Comparison of ENCODE assay signal across 8 mouse cellular contexts in genomic region chr13:34154931-34155272, GRCm38 (mm10). TPM values are rescaled to one million over a fixed set of nuclear protein-coding genes. Genes with fewer than 3 reads are reported as not detected.
DNase-seq lines count a peak whose midpoint lies in the region; ATAC-seq and TF ChIP-seq lines count a peak whose summit lies in the region.

No protein-coding gene starts in this region.

- ATAC-seq in forebrain, embryonic 13.5 days, result peak; percentile 25; the same call in 1 of the 2 replicates
- ATAC-seq in hindbrain, postnatal 0 days, result no peak
- no peak for ATAC-seq in midbrain, embryonic 11.5 days (ENCODE audit: low FRiP score)

- peak overlapping the region; percentile 31; the same call in 1 of the 2 replicates for H3K9ac ChIP-seq in forebrain, embryonic 13.5 days
- no peak overlapping the region; the same call in 1 of the 2 replicates for H3K9ac ChIP-seq in hindbrain, postnatal 0 days (replicated peaks; ENCODE audit: low read length)
- H3K9ac ChIP-seq in midbrain, embryonic 11.5 days (ENCODE audit: low read length), result no peak overlapping the region

- H3K36me3 ChIP-seq in forebrain, embryonic 13.5 days (ENCODE audit: poor library complexity, severe bottlenecking), result no peaks in the 10 kb centered on the region
- H3K36me3 ChIP-seq in hindbrain, postnatal 0 days (ENCODE audit: insufficient read depth, low read length), result no peaks in the 10 kb centered on the region
- no peaks in the 10 kb centered on the region for H3K36me3 ChIP-seq in limb, embryonic 10.5 days
- H3K36me3 ChIP-seq in midbrain, embryonic 11.5 days (ENCODE audit: control insufficient read depth, insufficient read depth, low read length), result no peaks in the 10 kb centered on the region

- TF ChIP-seq CTCF in hindbrain, postnatal 0 days (IDR thresholded peaks at IDR 0.05; ENCODE audit: low read depth), result peak; percentile 82

- H3K4me2 ChIP-seq in forebrain, embryonic 13.5 days, result peak overlapping the region; percentile 49
- peak overlapping the region; percentile 54 for H3K4me2 ChIP-seq in hindbrain, postnatal 0 days (ENCODE audit: low read depth, low read length)
- peak overlapping the region; percentile 17; the same call in 1 of the 2 replicates for H3K4me2 ChIP-seq in midbrain, embryonic 11.5 days

- H3K27me3 ChIP-seq in forebrain, embryonic 13.5 days, result no peaks in the 10 kb centered on the region
- no peaks in the 10 kb centered on the region for H3K27me3 ChIP-seq in hindbrain, postnatal 0 days (ENCODE audit: insufficient read depth, low read length)
- peaks cover 9% of the 10 kb centered on the region for H3K27me3 ChIP-seq in limb, embryonic 10.5 days (ENCODE audit: low read depth, poor library complexity, severe bottlenecking)
- H3K27me3 ChIP-seq in midbrain, embryonic 11.5 days (ENCODE audit: control insufficient read depth, insufficient read depth, low read length), result no peaks in the 10 kb centered on the region

- H3K4me1 ChIP-seq in forebrain, embryonic 13.5 days, result peaks cover 50% of the 10 kb centered on the region
- H3K4me1 ChIP-seq in hindbrain, postnatal 0 days (ENCODE audit: insufficient read depth, low read length), result peaks cover 8% of the 10 kb centered on the region
- H3K4me1 ChIP-seq in limb, embryonic 10.5 days, result peaks cover 19% of the 10 kb centered on the region
- H3K4me1 ChIP-seq in midbrain, embryonic 11.5 days (ENCODE audit: control insufficient read depth, insufficient read depth, low read length), result peaks cover 16% of the 10 kb centered on the region

- peak overlapping the region; percentile 14 for H3K4me3 ChIP-seq in forebrain, embryonic 13.5 days
- peak overlapping the region; percentile 27 for H3K4me3 ChIP-seq in hindbrain, postnatal 0 days (ENCODE audit: low read length)
- H3K4me3 ChIP-seq in limb, embryonic 10.5 days, result no peak overlapping the region
- no peak overlapping the region for H3K4me3 ChIP-seq in midbrain, embryonic 11.5 days (ENCODE audit: low read depth, low read length)

- no peaks in the 10 kb centered on the region for H3K9me3 ChIP-seq in forebrain, embryonic 13.5 days (replicated peaks)
- H3K9me3 ChIP-seq in hindbrain, postnatal 0 days (ENCODE audit: low read length), result no peaks in the 10 kb centered on the region
- no peaks in the 10 kb centered on the region for H3K9me3 ChIP-seq in limb, embryonic 10.5 days (replicated peaks)
- no peaks in the 10 kb centered on the region for H3K9me3 ChIP-seq in midbrain, embryonic 11.5 days (ENCODE audit: control insufficient read depth, low read length)

- WGBS in forebrain, embryonic 13.5 days, result 31% methylated on average over 3 of the region's 3 CpGs
- 21% methylated on average over 3 of the region's 3 CpGs for WGBS in hindbrain, postnatal 0 days
- 53% methylated on average over 3 of the region's 3 CpGs for WGBS in limb, embryonic 10.5 days
- 37% methylated on average over 3 of the region's 3 CpGs for WGBS in midbrain, embryonic 11.5 days

- H3K27ac ChIP-seq in forebrain, embryonic 13.5 days, result peak overlapping the region; percentile 85
- H3K27ac ChIP-seq in hindbrain, postnatal 0 days, result peak overlapping the region; percentile 78; the same call in 1 of the 2 replicates
- H3K27ac ChIP-seq in limb, embryonic 10.5 days, result peak overlapping the region; percentile 68; the same call in 1 of the 2 replicates
- no peak overlapping the region for H3K27ac ChIP-seq in midbrain, embryonic 11.5 days (ENCODE audit: low read depth, low read length)

- DNase-seq in ovary, postnatal 14 days (ENCODE audit: low spot score), result peak; percentile 69
- no peak for DNase-seq in ovary, adult 18-20 months (ENCODE audit: low spot score)
- peak; percentile 66 for DNase-seq in c-Kit-positive CD71-positive TER-119-positive erythroid progenitor cells, embryonic 14.5 days (ENCODE audit: low spot score)
- DNase-seq in hindbrain, postnatal 0 days (ENCODE audit: low spot score), result peak; percentile 84
- DNase-seq in limb, embryonic 10.5 days (ENCODE audit: low spot score), result peak; percentile 65
- peak; percentile 93 for DNase-seq in midbrain, embryonic 11.5 days (ENCODE audit: low spot score, missing footprints)
- DNase-seq in spleen, postnatal 4 days (ENCODE audit: low spot score in 2 of 2), result peak; percentile 53 to 77

RNA-seq across cellular contexts. Expression of gene Psmg4, which starts 7.9 kb away (rescaled TPM):
- 121 and 128 TPM in 2 replicates for polyA plus RNA-seq in forebrain, embryonic 13.5 days (2015; fragmentation: Nextera tagmentation; extraction: Ambion mirVana)
- total RNA-seq in hindbrain, postnatal 0 days (2014; rRNA removed), result 41.6 and 75.9 TPM in 2 replicates
- polyA plus RNA-seq in hindbrain, postnatal 0 days (2015; fragmentation: Nextera tagmentation; extraction: Ambion mirVana), result 88.5 and 92.0 TPM in 2 replicates
- 80.5 and 83.3 TPM in 2 replicates for polyA plus RNA-seq in limb, embryonic 10.5 days (2016; fragmentation: Nextera tagmentation; extraction: Ambion mirVana)
- polyA plus RNA-seq in midbrain, embryonic 11.5 days (2014; fragmentation: Nextera tagmentation; extraction: Ambion mirVana), result 115 and 120 TPM in 2 replicates

RNA-seq across cellular contexts. Expression of gene Tubb2b, which starts 24.6 kb away (rescaled TPM):
- 559 and 618 TPM in 2 replicates for polyA plus RNA-seq in forebrain, embryonic 13.5 days (2015; fragmentation: Nextera tagmentation; extraction: Ambion mirVana)
- 4,422 and 4,857 TPM in 2 replicates for total RNA-seq in hindbrain, postnatal 0 days (2014; rRNA removed)
- polyA plus RNA-seq in hindbrain, postnatal 0 days (2015; fragmentation: Nextera tagmentation; extraction: Ambion mirVana), result 709 and 787 TPM in 2 replicates
- 11.7 and 15.6 TPM in 2 replicates for polyA plus RNA-seq in limb, embryonic 10.5 days (2016; fragmentation: Nextera tagmentation; extraction: Ambion mirVana)
- 307 and 321 TPM in 2 replicates for polyA plus RNA-seq in midbrain, embryonic 11.5 days (2014; fragmentation: Nextera tagmentation; extraction: Ambion mirVana)

Comparison
In these comparisons a context has a peak if more than half of its experiments do, and no peak if none do; other contexts are left out.
1. H3K4me3 ChIP-seq: peak in forebrain, embryonic 13.5 days (single experiment) and hindbrain, postnatal 0 days (single experiment); none in limb, embryonic 10.5 days (single experiment) and midbrain, embryonic 11.5 days (single experiment).
2. RNA of gene Tubb2b, which starts 24.6 kb away (polyA plus RNA-seq): 709 to 787 TPM in hindbrain, postnatal 0 days, 559 to 618 TPM in forebrain, embryonic 13.5 days and 307 to 321 TPM in midbrain, embryonic 11.5 days; 11.7 to 15.6 TPM in limb, embryonic 10.5 days; every median in the first group is over 10 times any median in the second.
3. Peak in every context shown above with its lines, with median percentiles within 50 percentile points of each other: H3K4me2 ChIP-seq.